Mouse (Mus musculus) testis, adult 2 months (tissue): ENCODE measurements at regions not wholly inside any gene's neighbourhood (a gene's known extent, or its start where the extent isn't known, plus 50 kb on each side); places are given as distances from the start of the nearest gene placed in this dataset.

Experiments used
- CTCF ChIP-seq: fragments of 200-500 bp; IDR thresholded peaks from 2 replicates; pipeline ENCODE4 v1.5.1; 2012; ENCODE audit warnings: low read depth, mild to moderate bottlenecking, inconsistent platforms, low read length, moderate library complexity; ENCODE audit not compliant: control insufficient read depth, insufficient read depth, insufficient replicate concordance
- POLR2A ChIP-seq: fragments of 200-500 bp; IDR thresholded peaks from 2 replicates; pipeline ENCODE4 v1.6.1; 2012; ENCODE audit warnings: low read depth, mild to moderate bottlenecking, inconsistent platforms, low read length, moderate library complexity; ENCODE audit not compliant: control insufficient read depth

GRCm38 (mm10) chr12:25246566-25246965, 149.6 kb upstream of the Id2 start:
- TF ChIP-seq POLR2A (no peak), CTCF (no peak)
